Mouse (Mus musculus) kidney, postnatal 0 days (tissue): ENCODE measurements around the gene Gsta1. TPM values are rescaled to one million over a fixed set of nuclear protein-coding genes. Genes with fewer than 3 reads are reported as not detected.
"Not testable (repeated sequence)": the region's sequence is repeated elsewhere in the genome, so short reads cannot be mapped to it uniquely, and the experiment has no call there.

Source experiments
- ATAC-seq: fragments of 200-750 bp; cut with Nextera tagmentation; replicated peaks from 2 replicates; pipeline ENCODE4 v1.8.0; 2017; ENCODE audit warnings: low read depth, moderate number of reproducible peaks, moderate TSS enrichment, moderate library complexity; ENCODE audit not compliant: low FRiP score
- DNase-seq: peaks from one replicate; pipeline ENCODE4 v3.0.0-alpha.2; 2016; ENCODE audit warnings: low spot score
- H3K27ac ChIP-seq: fragments of 300-500 bp; sonication (generic); 2 replicates; pipeline ENCODE4 v1.5.1; 2014; ENCODE audit warnings: mild to moderate bottlenecking
- H3K27me3 ChIP-seq: fragments of 300-500 bp; sonication (generic); 2 replicates; pipeline ENCODE4 v1.6.1; 2014; ENCODE audit warnings: low read length, mixed read lengths; ENCODE audit not compliant: insufficient read depth
- H3K36me3 ChIP-seq: fragments of 300-500 bp; sonication (generic); 2 replicates; pipeline ENCODE4 v1.6.1; 2014; ENCODE audit warnings: low read length, mixed read lengths; ENCODE audit not compliant: insufficient read depth
- H3K4me1 ChIP-seq: fragments of 300-500 bp; sonication (generic); replicated peaks from 2 replicates; pipeline ENCODE4 v1.6.1; 2014; ENCODE audit warnings: antibody characterized with exemption, low read length, mixed read lengths; ENCODE audit not compliant: insufficient read depth
- H3K4me2 ChIP-seq: fragments of 300-500 bp; sonication (generic); 2 replicates; pipeline ENCODE4 v1.6.1; 2014; ENCODE audit warnings: mild to moderate bottlenecking, low read length, moderate library complexity, mixed read lengths
- H3K4me3 ChIP-seq: fragments of 300-500 bp; sonication (generic); replicated peaks from 2 replicates; pipeline ENCODE4 v1.5.1; 2014; ENCODE audit warnings: low read depth, low read length
- H3K9ac ChIP-seq: fragments of 300-500 bp; sonication (generic); 2 replicates; pipeline ENCODE4 v1.6.1; 2014; ENCODE audit warnings: low read depth, low read length
- H3K9me3 ChIP-seq: fragments of 300-500 bp; sonication (generic); replicated peaks from 2 replicates; pipeline ENCODE4 v1.6.1; 2016; ENCODE audit warnings: low read length, inconsistent platforms, mixed read lengths
- CTCF ChIP-seq: IDR thresholded peaks from 2 replicates; pipeline ENCODE4 v1.5.1; 2016; ENCODE audit warnings: antibody characterized with exemption, low read depth, mild to moderate bottlenecking, moderate library complexity
- WGBS: fragments of 180-500 bp; shearing (Covaris S2); extraction: QIAGEN DNeasy Blood & Tissue Kit; methylation state at CpG from one replicate; pipeline ENCODE4 v1.1.7; 2014; 5-methylcytosine and 5-hydroxymethylcytosine counted together
- polyA plus RNA-seq: library from polyadenylated mRNA; unstranded; fragments of >200 nt; fragmentation: Nextera tagmentation; extraction: Ambion mirVana; gene quantifications from 2 replicates; pipeline ENCODE4 v1.2.1, GENCODE M21; 2015

Gsta1 gene
- 23.4 and 33.9 TPM in 2 replicates for polyA plus RNA-seq

GRCm38 (mm10) chr9:78230461-78230860, at the start of gene Gsta1:
TSS of gene Gsta1 (plus strand) at chr9:78230656.
- peak within 1 kb of the TSS; percentile 65; the same call in 1 of the 2 replicates for H3K27ac ChIP-seq
- H3K9me3 ChIP-seq, DNase-seq: not testable (repeated sequence)

GRCm38 (mm10) chr9:78182474-78182873, 48.0 kb upstream of the Gsta1 start, which contains the start of gene Gsta4:
TSS of gene Gsta4 (plus strand) at chr9:78182774.
- not testable (repeated sequence) for H3K4me2 ChIP-seq, H3K4me1 ChIP-seq, ATAC-seq, H3K27me3 ChIP-seq, H3K9me3 ChIP-seq, H3K36me3 ChIP-seq, DNase-seq, H3K27ac ChIP-seq, H3K9ac ChIP-seq, H3K4me3 ChIP-seq
- 94% methylated on average over 4 of the region's 7 CpGs for WGBS

More at GRCm38 (mm10) chr9:78230461-78230860, at the start of gene Gsta1:
- not testable (repeated sequence) for H3K27me3 ChIP-seq, H3K4me3 ChIP-seq, H3K4me1 ChIP-seq, H3K4me2 ChIP-seq, H3K36me3 ChIP-seq, ATAC-seq, H3K9ac ChIP-seq
- 86% methylated on average over 2 of the region's 3 CpGs for WGBS

GRCm38 (mm10) chr9:78185686-78186085, 44.8 kb upstream of the Gsta1 start:
- Histone ChIP-seq H3K27ac (no peak overlapping the region), H3K4me2 (no peak overlapping the region), H3K4me1 (0 out of 2 replicates have a peak, but pooled peaks cover 2% of the 10 kb centered on the region), H3K27me3 (no peaks in the 10 kb centered on the region), H3K36me3 (no peaks in the 10 kb centered on the region), H3K9ac (no peak overlapping the region), H3K4me3 (no peak overlapping the region), H3K9me3 (no peaks in the 10 kb centered on the region)
- ATAC-seq (no peak), DNase-seq (no peak)
- TF ChIP-seq CTCF: no peak
- 74% methylated on average over 9 of the region's 9 CpGs for WGBS

- Histone ChIP-seq H3K4me2 (no peak overlapping the region), H3K27ac (no peak overlapping the region), H3K27me3 (no peaks in the 10 kb centered on the region), H3K4me1 (0 out of 2 replicates have a peak, but pooled peaks cover 4% of the 10 kb centered on the region), H3K9me3 (no peaks in the 10 kb centered on the region), H3K36me3 (no peaks in the 10 kb centered on the region), H3K9ac (no peak overlapping the region), H3K4me3 (no peak overlapping the region)
- TF ChIP-seq CTCF: no peak
- WGBS: 77% methylated on average over 8 of the region's 8 CpGs
- DNase-seq (no peak), ATAC-seq (no peak)
Observed at GRCm38 (mm10) chr9:78188910-78189309, 41.5 kb upstream of the Gsta1 start.

GRCm38 (mm10) chr9:78190651-78191634, 39.5 kb upstream of the Gsta1 start:
- DNase-seq (peak; percentile 31), ATAC-seq (peak; percentile 64)
- WGBS: 3% methylated on average over 19 of the region's 19 CpGs
- Histone ChIP-seq H3K4me3 (peak overlapping the region; percentile 38), H3K27me3 (no peaks in the 10 kb centered on the region), H3K9ac (peak overlapping the region; percentile 28; the same call in 1 of the 2 replicates), H3K9me3 (no peaks in the 10 kb centered on the region), H3K4me1 (0 out of 2 replicates have a peak, but pooled peaks cover 4% of the 10 kb centered on the region), H3K4me2 (peak overlapping the region; percentile 72), H3K36me3 (no peaks in the 10 kb centered on the region), H3K27ac (no peak overlapping the region)
- TF ChIP-seq CTCF: no peak

- Histone ChIP-seq H3K9ac (peak overlapping the region; percentile 38; the same call in 1 of the 2 replicates), H3K4me1 (0 out of 2 replicates have a peak, but pooled peaks cover 4% of the 10 kb centered on the region), H3K27me3 (no peaks in the 10 kb centered on the region), H3K36me3 (no peaks in the 10 kb centered on the region), H3K4me3 (peak overlapping the region; percentile 38), H3K27ac (peak overlapping the region; percentile 75), H3K9me3 (no peaks in the 10 kb centered on the region), H3K4me2 (peak overlapping the region; percentile 72)
- ATAC-seq: peak; percentile 76
- peak; percentile 95 for DNase-seq
- under 1% methylated on average over 18 of the region's 18 CpGs for WGBS
- peak; percentile 28; the same call in 1 of the 2 replicates for TF ChIP-seq CTCF
Observed at GRCm38 (mm10) chr9:78191736-78192135, 38.7 kb upstream of the Gsta1 start.
